Mouse (Mus musculus) heart, adult 18-20 months (tissue): Measurements from ENCODE around the gene Il17rc. TPM values are rescaled to one million over a fixed set of nuclear protein-coding genes. Genes with fewer than 3 reads are reported as not detected.

Experiments used
- DNase-seq, 2 experiments: peaks; one replicate each; pipeline ENCODE4 v3.0.0; 2021 to 2022; ENCODE audit warnings: mixed read lengths in 1 of 2
- total RNA-seq, 2 experiments: library from RNA; stranded (reverse); gene quantifications; 2 replicates each; pipeline ENCODE4 v1.2.3; 2021

The Il17rc gene
- total RNA-seq, 2 experiments from 2014 or later = 6.3 to 7.2 TPM

- DNase-seq = no peak
These were observed 16.2 kb upstream of the Il17rc start for GRCm38 (mm10) chr6:113455007-113455406.

- no peak for DNase-seq
These were observed 13.2 kb upstream of the Il17rc start, which contains the start of gene Il17re for GRCm38 (mm10) chr6:113457952-113458534. TSS of gene Il17re (plus strand) at chr6:113458484.

DNA sequence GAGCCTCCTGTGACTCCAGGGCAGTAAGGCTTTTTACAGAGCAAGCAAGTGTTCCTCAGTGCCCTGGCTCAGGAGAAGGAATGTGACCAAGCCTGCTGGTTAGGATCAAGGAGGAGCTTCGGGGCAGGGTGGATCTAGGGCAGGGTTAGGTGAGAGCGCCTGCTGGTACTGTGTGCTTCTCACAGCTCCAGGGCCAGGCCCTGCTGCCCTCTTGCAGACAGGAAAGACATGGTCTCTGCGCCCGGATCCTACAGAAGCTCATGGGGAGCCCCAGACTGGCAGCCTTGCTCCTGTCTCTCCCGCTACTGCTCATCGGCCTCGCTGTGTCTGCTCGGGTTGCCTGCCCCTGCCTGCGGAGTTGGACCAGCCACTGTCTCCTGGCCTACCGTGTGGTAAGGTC lies 12.6 kb upstream of the Il17rc start:
- DNase-seq = no peak

GRCm38 (mm10) chr6:113464040-113464439 lies 7.2 kb upstream of the Il17rc start:
- no peak for DNase-seq

- DNase-seq = no peak
These were observed 5.6 kb upstream of the Il17rc start for GRCm38 (mm10) chr6:113465602-113466001.

DNA sequence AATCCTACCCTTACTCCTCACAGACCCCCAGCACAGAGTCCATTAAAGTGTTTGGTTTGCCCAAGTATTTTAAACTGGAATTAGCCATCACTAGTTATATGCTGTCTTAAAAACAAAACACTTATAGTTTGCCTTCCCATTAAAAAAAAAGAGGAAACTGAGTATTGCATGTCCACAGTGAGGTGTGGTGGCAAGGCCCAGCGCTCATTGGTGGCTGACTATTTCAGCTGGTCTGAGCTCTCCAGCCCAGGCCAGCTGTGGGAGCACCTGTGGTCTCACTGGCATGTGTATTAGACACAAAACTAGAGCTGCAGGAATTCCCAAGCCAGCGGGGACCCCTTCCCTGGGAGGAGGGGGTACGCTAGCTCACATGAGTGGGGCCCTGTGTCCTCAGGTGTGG lies 2.7 kb upstream of the Il17rc start:
- DNase-seq = no peak

DNA sequence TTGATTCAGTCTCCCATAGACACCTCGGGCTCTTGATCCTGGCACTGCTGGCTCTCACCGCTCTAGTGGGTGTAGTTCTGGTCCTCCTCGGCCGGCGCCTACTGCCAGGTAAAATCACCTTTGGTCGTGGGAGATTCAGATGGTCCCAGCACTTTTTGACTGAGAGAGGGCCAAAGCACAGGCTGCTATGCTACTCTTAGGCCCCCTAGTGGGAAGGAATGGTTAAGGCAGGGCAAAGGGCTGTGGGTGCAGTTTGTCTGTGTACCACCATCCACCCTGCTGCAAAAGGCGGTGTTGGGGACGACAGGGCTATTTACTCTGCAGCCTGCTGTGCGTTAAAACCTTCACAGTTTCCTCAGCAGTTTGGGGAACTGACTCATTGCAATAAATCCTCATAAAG lies 2.2 kb upstream of the Il17rc start:
- DNase-seq = peak; percentile 66 to 83

- DNase-seq = peak; percentile 75 to 89
These were observed 1.8 kb upstream of the Il17rc start for GRCm38 (mm10) chr6:113469432-113469831.

DNA sequence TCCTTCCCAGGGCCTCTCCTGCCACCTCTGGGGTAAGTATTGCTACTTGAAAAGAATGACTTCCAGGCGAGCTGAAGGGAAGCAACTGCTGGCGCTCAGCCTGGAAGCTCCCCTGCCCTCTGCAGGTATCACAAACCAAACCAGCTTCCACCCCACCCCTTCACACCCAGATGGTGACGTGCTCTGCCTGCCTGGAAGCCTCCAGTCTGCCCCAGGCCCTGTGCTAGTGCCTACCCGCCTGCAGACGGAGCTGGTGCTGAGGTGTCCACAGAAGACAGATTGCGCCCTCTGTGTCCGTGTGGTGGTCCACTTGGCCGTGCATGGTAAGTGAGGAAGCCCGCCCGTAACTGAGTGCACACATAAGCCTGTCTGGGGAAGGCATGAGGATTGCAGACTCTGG lies 834 bp downstream of the Il17rc start:
- no peak for DNase-seq

- no peak for DNase-seq
These were observed 2.0 kb downstream of the Il17rc start for GRCm38 (mm10) chr6:113473246-113473645.

GRCm38 (mm10) chr6:113473715-113474114 lies 2.5 kb downstream of the Il17rc start:
- DNase-seq = no peak

- no peak for DNase-seq
These were observed 6.1 kb downstream of the Il17rc start for GRCm38 (mm10) chr6:113477353-113477752.

- DNase-seq = no peak
These were observed 7.7 kb downstream of the Il17rc start for GRCm38 (mm10) chr6:113478906-113479305.

GRCm38 (mm10) chr6:113480555-113481373 lies 9.5 kb downstream of the Il17rc start:
- peak; percentile 25 to 39 for DNase-seq

GRCm38 (mm10) chr6:113482477-113483099 lies 11.4 kb downstream of the Il17rc start:
- peak in 1 of 2 experiments; percentile 37 for DNase-seq

GRCm38 (mm10) chr6:113483100-113483615 lies 11.9 kb downstream of the Il17rc start, which contains the start of gene Creld1:
TSS of gene Creld1 (plus strand) at chr6:113483297.
- peak; percentile 95 to 98 for DNase-seq

DNA sequence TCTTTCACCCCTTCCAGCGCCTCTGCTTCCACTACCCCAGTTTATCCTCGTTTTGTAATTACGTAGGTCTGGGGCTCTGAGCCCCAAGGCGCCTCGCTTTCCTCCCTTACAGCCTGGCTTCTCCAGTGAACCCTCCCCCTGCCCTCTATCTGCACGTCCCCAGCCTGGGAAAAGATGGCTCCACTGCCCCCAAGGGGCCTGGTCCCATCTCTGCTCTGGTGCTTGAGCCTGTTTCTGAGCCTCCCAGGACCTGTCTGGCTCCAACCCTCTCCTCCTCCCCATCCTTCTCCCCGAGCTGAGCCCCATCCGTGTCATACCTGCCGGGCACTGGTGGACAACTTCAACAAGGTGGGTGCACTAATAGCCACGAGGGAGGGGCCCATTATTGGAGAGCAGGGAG lies 12.5 kb downstream of the Il17rc start:
- peak; percentile 31 to 45 for DNase-seq

GRCm38 (mm10) chr6:113487125-113487576 lies 15.9 kb downstream of the Il17rc start:
- DNase-seq = peak in 1 of 2 experiments; percentile 38

- DNase-seq = no peak
These were observed 18.2 kb downstream of the Il17rc start for GRCm38 (mm10) chr6:113489410-113489809.

GRCm38 (mm10) chr6:113492101-113492864 lies 21.1 kb downstream of the Il17rc start:
- no peak for DNase-seq

GRCm38 (mm10) chr6:113494258-113494788 lies 23.1 kb downstream of the Il17rc start:
- DNase-seq = peak; percentile 79 to 85
